Mouse (Mus musculus) heart, embryonic 13.5 days (tissue): Measurements from ENCODE around the gene Htr3a. TPM values are rescaled to one million over a fixed set of nuclear protein-coding genes. Genes with fewer than 3 reads are reported as not detected.

Source experiments
- ATAC-seq: fragments of 200-750 bp; cut with Nextera tagmentation; 2 replicates; pipeline ENCODE4 v1.8.0; 2017; ENCODE audit warnings: moderate TSS enrichment; ENCODE audit not compliant: insufficient number of reproducible peaks, low FRiP score, low TSS enrichment; ENCODE audit errors: extremely low read depth
- H3K27ac ChIP-seq: fragments of 300-500 bp; sonication (generic); replicated peaks from 2 replicates; pipeline ENCODE4 v1.5.1; 2015; ENCODE audit warnings: moderate library complexity, mild to moderate bottlenecking, inconsistent platforms
- H3K27me3 ChIP-seq: fragments of 300-500 bp; sonication (generic); replicated peaks from 2 replicates; pipeline ENCODE4 v1.6.1; 2015; ENCODE audit warnings: mild to moderate bottlenecking, inconsistent platforms
- H3K36me3 ChIP-seq: fragments of 300-500 bp; sonication (generic); 2 replicates; pipeline ENCODE4 v1.6.1; 2015; ENCODE audit warnings: mild to moderate bottlenecking, inconsistent platforms
- H3K4me1 ChIP-seq: fragments of 300-500 bp; sonication (generic); 2 replicates; pipeline ENCODE4 v1.6.1; 2015; ENCODE audit warnings: inconsistent platforms
- H3K4me2 ChIP-seq: fragments of 300-500 bp; sonication (generic); 2 replicates; pipeline ENCODE4 v1.6.1; 2015; ENCODE audit warnings: inconsistent platforms, mild to moderate bottlenecking, moderate library complexity
- H3K4me3 ChIP-seq: fragments of 300-500 bp; sonication (generic); 2 replicates; pipeline ENCODE4 v1.5.1; 2015; ENCODE audit warnings: moderate library complexity, mild to moderate bottlenecking, inconsistent platforms
- H3K9ac ChIP-seq: fragments of 300-500 bp; sonication (generic); 2 replicates; pipeline ENCODE4 v1.6.1; 2015; ENCODE audit warnings: inconsistent platforms, mild to moderate bottlenecking, moderate library complexity
- H3K9me3 ChIP-seq: fragments of 300-500 bp; sonication (generic); 2 replicates; pipeline ENCODE4 v1.6.1; 2016; ENCODE audit warnings: inconsistent platforms
- WGBS: fragments of 180-500 bp; shearing (Covaris S2); methylation state at CpG from one replicate; pipeline ENCODE4 v1.1.7; 2015; ENCODE audit warnings: mixed read lengths; 5-methylcytosine and 5-hydroxymethylcytosine counted together
- polyA plus RNA-seq: library from polyadenylated mRNA; unstranded; fragments of >200 nt; fragmentation: Nextera tagmentation; extraction: Ambion mirVana; gene quantifications from 2 replicates; pipeline ENCODE4 v1.2.1, GENCODE M21; 2015

The Htr3a gene
- polyA plus RNA-seq, 1 experiment from 2014 or later, result 0.84 TPM

- no peak for ATAC-seq
- no peaks in the 10 kb centered on the region for H3K36me3 ChIP-seq
- 25% methylated on average over 3 of the region's 3 CpGs for WGBS
- no peak overlapping the region for H3K4me3 ChIP-seq
- no peaks in the 10 kb centered on the region for H3K9me3 ChIP-seq
- peaks cover 49% of the 10 kb centered on the region for H3K27me3 ChIP-seq
- H3K9ac ChIP-seq, result no peak overlapping the region
- H3K4me2 ChIP-seq, result no peak overlapping the region
- H3K27ac ChIP-seq, result no peak overlapping the region
- no peaks in the 10 kb centered on the region for H3K4me1 ChIP-seq
Measured at GRCm38 (mm10) chr9:48893986-48894385, 16.9 kb downstream of the Htr3a start.

DNA sequence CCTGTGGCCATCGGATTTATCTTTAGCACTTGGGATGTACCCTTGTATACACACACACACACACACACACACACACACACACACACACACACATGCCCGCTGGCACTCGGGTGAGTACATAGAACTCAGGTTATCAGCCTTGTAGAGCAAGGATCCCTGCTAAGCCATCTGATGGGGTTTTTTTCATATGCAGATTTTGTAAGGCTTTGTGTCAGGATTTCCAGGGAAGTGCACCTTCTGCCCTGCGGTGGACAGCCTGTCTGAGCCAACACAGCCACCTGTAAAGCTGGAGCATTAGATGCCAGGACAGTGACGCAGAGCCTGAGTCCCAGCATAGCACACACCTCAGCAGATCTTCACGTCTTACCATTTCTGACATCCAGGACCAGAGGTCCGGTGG, 21.8 kb downstream of the Htr3a start:
- H3K27ac ChIP-seq, result no peak overlapping the region
- H3K4me2 ChIP-seq, result no peak overlapping the region
- WGBS, result 77% methylated on average over 7 of the region's 7 CpGs
- H3K36me3 ChIP-seq, result no peaks in the 10 kb centered on the region
- peaks cover 12% of the 10 kb centered on the region for H3K27me3 ChIP-seq
- no peaks in the 10 kb centered on the region for H3K9me3 ChIP-seq
- H3K4me3 ChIP-seq, result no peak overlapping the region
- no peak overlapping the region for H3K9ac ChIP-seq
- ATAC-seq, result no peak
- no peaks in the 10 kb centered on the region for H3K4me1 ChIP-seq

DNA sequence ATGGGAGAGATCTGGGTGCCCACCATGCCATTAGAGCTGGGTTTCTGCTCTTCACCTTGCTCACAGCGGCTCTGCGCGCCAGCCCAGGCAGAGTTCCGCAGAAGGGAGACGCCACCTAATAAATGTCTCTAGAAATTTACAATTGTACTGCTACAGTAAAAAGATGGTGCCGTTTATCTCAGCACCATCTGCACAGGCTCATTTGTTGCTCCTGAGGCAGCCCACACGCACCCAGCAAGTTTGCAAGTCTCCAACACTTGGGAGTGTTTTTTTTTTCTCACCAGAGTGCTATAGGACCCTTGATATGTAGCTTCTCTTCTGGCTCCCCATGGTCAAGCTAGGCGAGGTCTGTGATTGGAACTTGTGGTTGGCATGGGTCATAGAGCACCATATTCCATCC, 38.0 kb downstream of the Htr3a start:
- Histone ChIP-seq H3K9me3 (no peaks in the 10 kb centered on the region), H3K4me2 (no peak overlapping the region), H3K4me1 (no peaks in the 10 kb centered on the region), H3K27me3 (peaks cover 16% of the 10 kb centered on the region), H3K4me3 (no peak overlapping the region), H3K36me3 (no peaks in the 10 kb centered on the region), H3K9ac (no peak overlapping the region), H3K27ac (no peak overlapping the region)
- no peak for ATAC-seq
- WGBS, result 79% methylated on average over 8 of the region's 8 CpGs

DNA sequence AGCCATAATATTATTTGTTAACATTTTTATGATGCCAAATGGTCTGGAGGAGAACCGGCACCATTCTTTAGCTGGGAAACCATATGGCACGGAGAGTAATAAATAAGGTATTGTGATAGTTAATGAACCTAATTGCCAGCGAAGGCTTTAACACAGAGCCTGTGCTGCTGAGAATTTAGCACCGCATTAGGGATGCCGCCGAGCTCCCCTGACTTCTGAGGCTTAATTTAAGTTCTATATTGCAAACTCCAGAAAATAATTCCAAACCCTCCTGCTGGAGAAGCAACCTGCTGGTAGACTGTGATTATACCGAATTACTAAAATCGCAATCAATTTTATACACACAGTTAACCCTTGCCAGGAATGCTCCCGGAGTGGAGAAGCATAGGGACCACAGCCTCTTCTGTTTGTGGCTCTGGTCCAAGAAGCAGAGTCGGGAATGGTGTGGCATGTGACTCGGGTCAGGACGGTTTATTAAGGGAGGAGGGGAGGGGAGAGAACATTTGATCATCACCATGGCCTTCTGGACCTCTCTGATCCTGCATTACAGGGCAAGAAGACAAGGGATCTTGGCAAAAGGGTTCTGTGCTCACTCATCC, 44.3 kb downstream of the Htr3a start:
- Histone ChIP-seq H3K4me1 (0 out of 2 replicates have a peak, but pooled peaks cover 3% of the 10 kb centered on the region), H3K9ac (no peak overlapping the region), H3K27me3 (peaks cover 65% of the 10 kb centered on the region), H3K27ac (no peak overlapping the region), H3K4me3 (no peak overlapping the region), H3K4me2 (no peak overlapping the region), H3K36me3 (no peaks in the 10 kb centered on the region), H3K9me3 (no peaks in the 10 kb centered on the region)
- WGBS, result 70% methylated on average over 12 of the region's 12 CpGs
- no peak for ATAC-seq

DNA sequence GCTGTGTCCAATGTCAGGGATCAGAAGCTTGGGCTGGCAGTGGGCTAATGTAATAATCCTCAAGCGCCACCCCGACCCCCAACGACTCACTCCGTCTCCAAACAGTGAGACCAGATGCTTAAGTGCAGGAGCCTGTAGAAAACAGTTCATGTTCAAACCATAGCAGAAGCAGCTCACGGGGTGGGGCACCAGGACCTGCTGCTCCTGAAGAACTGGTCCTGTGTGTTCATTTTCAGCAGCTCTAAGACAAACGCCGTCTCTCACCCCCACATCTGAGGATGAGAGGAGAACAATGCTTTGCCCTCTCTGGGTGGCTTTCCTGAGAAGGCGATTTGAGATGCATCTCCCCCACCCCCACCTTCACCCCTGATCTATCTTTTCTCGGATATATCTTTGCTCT, 45.7 kb downstream of the Htr3a start:
- Histone ChIP-seq H3K4me2 (no peak overlapping the region), H3K9me3 (no peaks in the 10 kb centered on the region), H3K27me3 (peaks cover 67% of the 10 kb centered on the region), H3K36me3 (no peaks in the 10 kb centered on the region), H3K4me1 (0 out of 2 replicates have a peak, but pooled peaks cover 3% of the 10 kb centered on the region), H3K4me3 (no peak overlapping the region), H3K9ac (no peak overlapping the region), H3K27ac (no peak overlapping the region)
- 54% methylated on average over 9 of the region's 9 CpGs for WGBS
- no peak for ATAC-seq

GRCm38 (mm10) chr9:48861481-48861880, 49.4 kb downstream of the Htr3a start:
- Histone ChIP-seq H3K4me3 (no peak overlapping the region), H3K4me2 (no peak overlapping the region), H3K36me3 (no peaks in the 10 kb centered on the region), H3K9ac (no peak overlapping the region), H3K27ac (no peak overlapping the region), H3K4me1 (no peaks in the 10 kb centered on the region), H3K27me3 (peaks cover 50% of the 10 kb centered on the region), H3K9me3 (no peaks in the 10 kb centered on the region)
- 81% methylated on average over 10 of the region's 10 CpGs for WGBS
- no peak for ATAC-seq

- H3K27ac ChIP-seq, result no peak overlapping the region
- no peaks in the 10 kb centered on the region for H3K4me1 ChIP-seq
- H3K27me3 ChIP-seq, result peaks cover 40% of the 10 kb centered on the region
- H3K4me3 ChIP-seq, result no peak overlapping the region
- no peak for ATAC-seq
- H3K4me2 ChIP-seq, result no peak overlapping the region
- 6% methylated on average over 6 of the region's 6 CpGs for WGBS
- no peaks in the 10 kb centered on the region for H3K9me3 ChIP-seq
- H3K9ac ChIP-seq, result no peak overlapping the region
- H3K36me3 ChIP-seq, result no peaks in the 10 kb centered on the region
Measured at GRCm38 (mm10) chr9:48860526-48860845, 50.4 kb downstream of the Htr3a start.

DNA sequence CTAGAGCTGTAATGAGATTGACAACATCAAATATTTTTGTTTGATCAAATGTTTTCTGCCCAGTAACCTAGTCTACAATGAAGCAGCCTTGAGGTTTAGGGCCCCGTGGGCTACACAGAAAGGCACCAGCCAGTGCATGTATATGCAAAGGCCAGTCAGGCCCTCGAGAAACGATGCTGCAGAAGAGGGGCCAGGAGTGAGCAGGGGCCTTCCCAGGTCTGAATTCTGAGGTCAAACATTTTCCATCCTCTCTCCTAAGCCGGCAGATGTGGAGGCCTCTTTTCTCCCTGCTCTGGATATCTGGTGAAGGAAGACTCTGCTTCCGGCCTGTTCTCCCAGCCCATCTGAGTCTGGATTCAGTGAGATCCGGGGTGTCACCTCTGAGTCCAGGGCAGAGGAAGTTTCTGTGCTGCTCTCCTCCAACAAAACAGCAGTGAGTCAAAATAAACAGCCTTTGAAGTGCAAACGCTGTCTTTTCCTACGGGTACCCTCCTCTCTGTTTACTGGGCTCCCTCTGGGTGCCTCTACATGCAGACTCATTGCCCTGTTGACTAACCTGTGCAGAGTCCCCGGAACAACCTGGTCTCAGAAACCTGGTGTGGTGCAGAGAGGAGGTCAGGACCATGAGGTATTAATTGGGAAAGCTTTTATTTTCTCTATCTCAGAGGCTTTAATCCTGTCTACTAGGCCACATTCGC, 50.9 kb downstream of the Htr3a start:
- Histone ChIP-seq H3K27ac (no peak overlapping the region), H3K36me3 (no peaks in the 10 kb centered on the region), H3K9me3 (no peaks in the 10 kb centered on the region), H3K4me1 (no peaks in the 10 kb centered on the region), H3K4me3 (no peak overlapping the region), H3K4me2 (no peak overlapping the region), H3K9ac (no peak overlapping the region), H3K27me3 (peaks cover 36% of the 10 kb centered on the region)
- 34% methylated on average over 10 of the region's 10 CpGs for WGBS
- no peak for ATAC-seq

DNA sequence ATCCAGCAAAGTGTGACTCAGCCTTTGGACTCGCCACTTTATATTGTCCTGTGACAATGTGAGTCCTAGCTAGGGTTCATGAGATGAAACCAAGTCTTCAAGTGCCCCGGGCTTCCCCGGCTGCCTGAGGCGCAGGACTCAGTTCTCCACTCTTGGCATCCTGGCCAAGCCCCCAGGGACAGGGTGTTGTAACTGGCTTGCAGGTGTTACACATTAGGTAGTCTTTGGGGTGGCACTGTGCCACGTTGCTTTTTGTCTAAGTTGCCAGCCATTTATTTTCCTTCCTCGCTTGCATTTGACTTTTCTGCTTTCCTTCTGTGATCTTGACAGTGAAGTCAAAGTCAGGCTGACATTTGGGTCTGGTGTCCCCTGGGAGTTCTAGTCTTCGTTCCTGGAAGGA, 53.0 kb downstream of the Htr3a start:
- no peak overlapping the region for H3K4me2 ChIP-seq
- H3K4me1 ChIP-seq, result no peaks in the 10 kb centered on the region
- no peaks in the 10 kb centered on the region for H3K36me3 ChIP-seq
- ATAC-seq, result no peak
- 77% methylated on average over 7 of the region's 7 CpGs for WGBS
- H3K9me3 ChIP-seq, result no peaks in the 10 kb centered on the region
- H3K4me3 ChIP-seq, result no peak overlapping the region
- no peak overlapping the region for H3K9ac ChIP-seq
- no peak overlapping the region for H3K27ac ChIP-seq
- H3K27me3 ChIP-seq, result peaks cover 28% of the 10 kb centered on the region

- 78% methylated on average over 4 of the region's 4 CpGs for WGBS
- no peaks in the 10 kb centered on the region for H3K9me3 ChIP-seq
- no peak overlapping the region for H3K9ac ChIP-seq
- ATAC-seq, result no peak
- H3K36me3 ChIP-seq, result no peaks in the 10 kb centered on the region
- no peaks in the 10 kb centered on the region for H3K4me1 ChIP-seq
- no peak overlapping the region for H3K4me2 ChIP-seq
- no peak overlapping the region for H3K27ac ChIP-seq
- H3K4me3 ChIP-seq, result no peak overlapping the region
- peaks cover 15% of the 10 kb centered on the region for H3K27me3 ChIP-seq
Measured at GRCm38 (mm10) chr9:48856240-48856639, 54.7 kb downstream of the Htr3a start.

GRCm38 (mm10) chr9:48849531-48849930, 61.4 kb downstream of the Htr3a start:
- Histone ChIP-seq H3K4me2 (no peak overlapping the region), H3K9me3 (no peaks in the 10 kb centered on the region), H3K36me3 (no peaks in the 10 kb centered on the region), H3K9ac (no peak overlapping the region), H3K27me3 (peaks cover 20% of the 10 kb centered on the region), H3K4me1 (no peaks in the 10 kb centered on the region), H3K27ac (no peak overlapping the region), H3K4me3 (no peak overlapping the region)
- no peak for ATAC-seq
- 61% methylated on average over 5 of the region's 5 CpGs for WGBS
